Mouse (Mus musculus) thymus, adult 2 months (tissue): Measurements from ENCODE around the gene Rbms3. TPM values are rescaled to one million over a fixed set of nuclear protein-coding genes. Genes with fewer than 3 reads are reported as not detected.

ENCODE experiments used
- DNase-seq: peaks from one replicate; pipeline ENCODE4 v3.0.0; 2021
- H3K27ac ChIP-seq: fragments of 200-500 bp; 2 replicates; pipeline ENCODE4 v1.5.1; 2012; ENCODE audit warnings: low read length, control low read depth; ENCODE audit not compliant: control insufficient read depth, insufficient read depth
- H3K27me3 ChIP-seq: fragments of 200-500 bp; 2 replicates; pipeline ENCODE4 v1.6.1; 2012; ENCODE audit warnings: mild to moderate bottlenecking, low read length, moderate library complexity, mixed read lengths; ENCODE audit not compliant: control insufficient read depth, insufficient read depth
- H3K36me3 ChIP-seq: fragments of 200-500 bp; 2 replicates; pipeline ENCODE4 v1.6.1; 2012; ENCODE audit warnings: mild to moderate bottlenecking, low read length, moderate library complexity; ENCODE audit not compliant: control insufficient read depth, insufficient read depth
- H3K4me1 ChIP-seq: fragments of 200-500 bp; replicated peaks from 2 replicates; pipeline ENCODE4 v1.6.1; 2012; ENCODE audit warnings: low read length; ENCODE audit not compliant: control insufficient read depth, insufficient read depth
- H3K4me3 ChIP-seq: fragments of 200-500 bp; 2 replicates; pipeline ENCODE4 v1.5.1; 2012; ENCODE audit warnings: mild to moderate bottlenecking, low read length, control low read depth, moderate library complexity; ENCODE audit not compliant: control insufficient read depth, insufficient read depth
- CTCF ChIP-seq: fragments of 200-500 bp; IDR thresholded peaks from 2 replicates; pipeline ENCODE4 v1.5.1; 2012; ENCODE audit warnings: mild to moderate bottlenecking, control low read depth, low read length, moderate library complexity, borderline replicate concordance; ENCODE audit not compliant: control insufficient read depth, poor library complexity, insufficient read depth; ENCODE audit errors: extremely low read depth
- POLR2A ChIP-seq: fragments of 200-500 bp; IDR thresholded peaks from 2 replicates; pipeline ENCODE4 v1.6.1; 2012; ENCODE audit warnings: mild to moderate bottlenecking, low read length, control low read depth, moderate library complexity; ENCODE audit not compliant: control insufficient read depth, poor library complexity, insufficient read depth; ENCODE audit errors: extremely low read depth
- WGBS: fragments of 180-500 bp; shearing (Covaris S2); methylation state at CpG from one replicate; pipeline ENCODE4 v1.1.7; 2018; 5-methylcytosine and 5-hydroxymethylcytosine counted together
- polyA plus RNA-seq: library from polyadenylated mRNA; depleted of rRNA; stranded (reverse); fragments of >200 nt; gene quantifications from 2 replicates; pipeline ENCODE4 v1.2.3, GENCODE M21; 2012

Rbms3 gene
- polyA plus RNA-seq, 1 experiment = 10.9 TPM

DNA sequence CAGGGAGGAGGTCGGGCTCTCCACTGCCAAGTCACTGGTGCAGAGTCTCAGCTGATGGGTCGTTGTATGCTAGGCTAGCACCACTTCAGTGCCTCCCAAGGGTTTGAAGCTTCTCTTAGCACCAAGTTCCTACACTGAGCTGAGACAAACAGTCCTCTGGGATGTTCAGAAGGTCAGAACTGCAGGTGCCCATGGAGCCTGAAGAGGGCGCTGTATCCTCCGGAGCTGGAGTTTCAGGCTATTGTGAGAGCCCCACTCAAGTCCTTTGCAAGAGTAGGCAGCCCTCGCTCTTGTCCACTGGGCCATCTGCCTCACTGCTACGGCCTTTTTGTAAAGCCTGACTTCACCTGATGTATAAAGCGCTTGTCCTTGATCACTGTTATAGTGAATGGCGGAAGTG is 6.8 kb upstream of the Rbms3 start:
- no peak for DNase-seq
- no peaks in the 10 kb centered on the region for H3K4me1 ChIP-seq
- no peak overlapping the region for H3K27ac ChIP-seq
- TF ChIP-seq POLR2A (no peak), CTCF (no peak)
- no peak overlapping the region for H3K4me3 ChIP-seq
- 89% methylated on average over 8 of the region's 8 CpGs for WGBS
- H3K27me3 ChIP-seq = no peaks in the 10 kb centered on the region
- no peaks in the 10 kb centered on the region for H3K36me3 ChIP-seq

- Histone ChIP-seq H3K4me3 (no peak overlapping the region), H3K4me1 (no peaks in the 10 kb centered on the region), H3K27ac (no peak overlapping the region), H3K27me3 (no peaks in the 10 kb centered on the region), H3K36me3 (no peaks in the 10 kb centered on the region)
- TF ChIP-seq POLR2A = no peak
- no peak for TF ChIP-seq CTCF
- no peak for DNase-seq
These were observed 2.5 kb downstream of the Rbms3 start for GRCm38 (mm10) chr9:117627173-117627572.

- no peak for DNase-seq
- no peak overlapping the region for H3K27ac ChIP-seq
- WGBS = 82% methylated on average over 5 of the region's 5 CpGs
- TF ChIP-seq POLR2A = no peak
- no peaks in the 10 kb centered on the region for H3K4me1 ChIP-seq
- H3K36me3 ChIP-seq = no peaks in the 10 kb centered on the region
- no peak overlapping the region for H3K4me3 ChIP-seq
- H3K27me3 ChIP-seq = no peaks in the 10 kb centered on the region
These were observed 28.9 kb downstream of the Rbms3 start for GRCm38 (mm10) chr9:117600781-117601180.

GRCm38 (mm10) chr9:117599341-117599740 is 30.4 kb downstream of the Rbms3 start:
- Histone ChIP-seq H3K4me3 (no peak overlapping the region), H3K4me1 (no peaks in the 10 kb centered on the region), H3K27me3 (no peaks in the 10 kb centered on the region), H3K36me3 (no peaks in the 10 kb centered on the region), H3K27ac (no peak overlapping the region)
- no peak for TF ChIP-seq POLR2A
- TF ChIP-seq CTCF = no peak
- no peak for DNase-seq
- 97% methylated on average over 9 of the region's 9 CpGs for WGBS

- Histone ChIP-seq H3K4me3 (no peak overlapping the region), H3K27me3 (no peaks in the 10 kb centered on the region), H3K27ac (no peak overlapping the region), H3K36me3 (no peaks in the 10 kb centered on the region), H3K4me1 (no peaks in the 10 kb centered on the region)
- TF ChIP-seq POLR2A = no peak
- no peak for TF ChIP-seq CTCF
- 76% methylated on average over 5 of the region's 5 CpGs for WGBS
- DNase-seq = no peak
These were observed 33.6 kb downstream of the Rbms3 start for GRCm38 (mm10) chr9:117596162-117596561.

GRCm38 (mm10) chr9:117585345-117585744 is 44.4 kb downstream of the Rbms3 start:
- DNase-seq = no peak
- Histone ChIP-seq H3K36me3 (no peaks in the 10 kb centered on the region), H3K4me3 (no peak overlapping the region), H3K27ac (no peak overlapping the region), H3K4me1 (no peaks in the 10 kb centered on the region), H3K27me3 (no peaks in the 10 kb centered on the region)
- 89% methylated on average over 6 of the region's 6 CpGs for WGBS
- TF ChIP-seq CTCF = no peak
- no peak for TF ChIP-seq POLR2A

- no peaks in the 10 kb centered on the region for H3K27me3 ChIP-seq
- no peaks in the 10 kb centered on the region for H3K36me3 ChIP-seq
- H3K4me1 ChIP-seq = no peaks in the 10 kb centered on the region
- DNase-seq = no peak
- H3K4me3 ChIP-seq = no peak overlapping the region
- no peak overlapping the region for H3K27ac ChIP-seq
- TF ChIP-seq POLR2A (no peak), CTCF (no peak)
- WGBS = 53% methylated on average over 7 of the region's 7 CpGs
These were observed 46.1 kb downstream of the Rbms3 start for GRCm38 (mm10) chr9:117583638-117584037.

GRCm38 (mm10) chr9:117582591-117582990 is 47.1 kb downstream of the Rbms3 start:
- no peak for TF ChIP-seq POLR2A
- no peak for TF ChIP-seq CTCF
- Histone ChIP-seq H3K27ac (no peak overlapping the region), H3K4me1 (no peaks in the 10 kb centered on the region), H3K27me3 (no peaks in the 10 kb centered on the region), H3K36me3 (no peaks in the 10 kb centered on the region), H3K4me3 (no peak overlapping the region)
- no peak for DNase-seq
- WGBS = 83% methylated on average over 6 of the region's 6 CpGs
